Mouse (Mus musculus) midbrain, embryonic 15.5 days (tissue): ENCODE measurements around the gene Ttyh2. TPM values are rescaled to one million over a fixed set of nuclear protein-coding genes. Genes with fewer than 3 reads are reported as not detected.
A peak's percentile ranks its signal among the peaks of the same experiment; 100 is the strongest.

Source experiments
- ATAC-seq: fragments of 200-750 bp; cut with Nextera tagmentation; replicated peaks from 2 replicates; pipeline ENCODE4 v1.8.0; 2017; ENCODE audit warnings: moderate TSS enrichment
- H3K27ac ChIP-seq: fragments of 300-500 bp; sonication (generic); 2 replicates; pipeline ENCODE4 v1.5.1; 2015; ENCODE audit warnings: mild to moderate bottlenecking, inconsistent platforms
- H3K27me3 ChIP-seq: fragments of 300-500 bp; sonication (generic); replicated peaks from 2 replicates; pipeline ENCODE4 v1.6.1; 2015; ENCODE audit warnings: inconsistent platforms
- H3K36me3 ChIP-seq: fragments of 300-500 bp; sonication (generic); replicated peaks from 2 replicates; pipeline ENCODE4 v1.6.1; 2015; ENCODE audit warnings: inconsistent platforms
- H3K4me1 ChIP-seq: fragments of 300-500 bp; sonication (generic); 2 replicates; pipeline ENCODE4 v1.6.1; 2015; ENCODE audit warnings: inconsistent platforms
- H3K4me2 ChIP-seq: fragments of 300-500 bp; sonication (generic); 2 replicates; pipeline ENCODE4 v1.6.1; 2015; ENCODE audit warnings: inconsistent platforms, mild to moderate bottlenecking, moderate library complexity
- H3K4me3 ChIP-seq: fragments of 300-500 bp; sonication (generic); 2 replicates; pipeline ENCODE4 v1.5.1; 2015; ENCODE audit warnings: mild to moderate bottlenecking, inconsistent platforms
- H3K9ac ChIP-seq: fragments of 300-500 bp; sonication (generic); 2 replicates; pipeline ENCODE4 v1.6.1; 2015; ENCODE audit warnings: mild to moderate bottlenecking, inconsistent platforms
- H3K9me3 ChIP-seq: fragments of 300-500 bp; sonication (generic); 2 replicates; pipeline ENCODE4 v1.6.1; 2016; ENCODE audit warnings: inconsistent platforms
- WGBS: fragments of 180-500 bp; shearing (Covaris S2); methylation state at CpG from one replicate; pipeline ENCODE4 v1.1.7; 2015; ENCODE audit warnings: mixed read lengths; 5-methylcytosine and 5-hydroxymethylcytosine counted together
- polyA plus RNA-seq: library from polyadenylated mRNA; unstranded; fragments of >200 nt; fragmentation: Nextera tagmentation; extraction: Ambion mirVana; gene quantifications from 2 replicates; pipeline ENCODE4 v1.2.1, GENCODE M21; 2015

The Ttyh2 gene
- polyA plus RNA-seq, 1 experiment from 2014 or later = 29.4 TPM

GRCm38 (mm10) chr11:114702311-114702995, 27.2 kb downstream of the Ttyh2 start:
- Histone ChIP-seq H3K27ac (peak overlapping the region; percentile 43; the same call in 1 of the 2 replicates), H3K9me3 (no peaks in the 10 kb centered on the region), H3K4me1 (peaks cover 19% of the 10 kb centered on the region), H3K36me3 (no peaks in the 10 kb centered on the region), H3K27me3 (no peaks in the 10 kb centered on the region), H3K9ac (no peak overlapping the region), H3K4me2 (no peak overlapping the region), H3K4me3 (no peak overlapping the region)
- 82% methylated on average over 15 of the region's 15 CpGs for WGBS
- no peak for ATAC-seq

GRCm38 (mm10) chr11:114702996-114703361, 27.7 kb downstream of the Ttyh2 start:
- Histone ChIP-seq H3K4me2 (no peak overlapping the region), H3K9ac (no peak overlapping the region), H3K9me3 (no peaks in the 10 kb centered on the region), H3K4me1 (peaks cover 19% of the 10 kb centered on the region), H3K27me3 (no peaks in the 10 kb centered on the region), H3K36me3 (no peaks in the 10 kb centered on the region), H3K27ac (no peak overlapping the region), H3K4me3 (no peak overlapping the region)
- ATAC-seq = no peak
- 88% methylated on average over 6 of the region's 6 CpGs for WGBS

- H3K27ac ChIP-seq = peak overlapping the region; percentile 54
- H3K9me3 ChIP-seq = no peaks in the 10 kb centered on the region
- peaks cover 19% of the 10 kb centered on the region for H3K4me1 ChIP-seq
- no peak overlapping the region for H3K9ac ChIP-seq
- ATAC-seq = peak; percentile 90
- 28% methylated on average over 22 of the region's 22 CpGs for WGBS
- no peaks in the 10 kb centered on the region for H3K36me3 ChIP-seq
- H3K4me3 ChIP-seq = no peak overlapping the region
- no peaks in the 10 kb centered on the region for H3K27me3 ChIP-seq
- H3K4me2 ChIP-seq = 0 out of 2 replicates have a peak overlapping the region, but pooled peaks have one; percentile 13
Measured at GRCm38 (mm10) chr11:114704071-114704913, 29.1 kb downstream of the Ttyh2 start.

GRCm38 (mm10) chr11:114706358-114706757, 31.1 kb downstream of the Ttyh2 start:
- no peak for ATAC-seq
- no peak overlapping the region for H3K4me2 ChIP-seq
- H3K4me1 ChIP-seq = peaks cover 19% of the 10 kb centered on the region
- no peaks in the 10 kb centered on the region for H3K36me3 ChIP-seq
- H3K27ac ChIP-seq = no peak overlapping the region
- no peak overlapping the region for H3K4me3 ChIP-seq
- no peaks in the 10 kb centered on the region for H3K27me3 ChIP-seq
- no peaks in the 10 kb centered on the region for H3K9me3 ChIP-seq
- H3K9ac ChIP-seq = no peak overlapping the region
- WGBS = 87% methylated on average over 5 of the region's 5 CpGs

- whole genome bisulfite sequencing = 89% methylated on average over 3 of the region's 3 CpGs
- Histone ChIP-seq H3K27ac (no peak overlapping the region), H3K27me3 (no peaks in the 10 kb centered on the region), H3K4me3 (no peak overlapping the region), H3K4me1 (no peaks in the 10 kb centered on the region), H3K36me3 (no peaks in the 10 kb centered on the region), H3K4me2 (no peak overlapping the region), H3K9ac (no peak overlapping the region), H3K9me3 (no peaks in the 10 kb centered on the region)
- ATAC-seq = no peak
Measured at GRCm38 (mm10) chr11:114711393-114711792, 36.2 kb downstream of the Ttyh2 start.

- no peak for ATAC-seq
- H3K9ac ChIP-seq = no peak overlapping the region
Measured at GRCm38 (mm10) chr11:114711861-114712260, 36.6 kb downstream of the Ttyh2 start.

GRCm38 (mm10) chr11:114714526-114714925, 39.3 kb downstream of the Ttyh2 start:
- H3K27me3 ChIP-seq = no peaks in the 10 kb centered on the region
- H3K4me1 ChIP-seq = no peaks in the 10 kb centered on the region
- 85% methylated on average over 6 of the region's 6 CpGs for WGBS
- no peak overlapping the region for H3K4me2 ChIP-seq
- no peak overlapping the region for H3K4me3 ChIP-seq
- H3K9me3 ChIP-seq = no peaks in the 10 kb centered on the region
- H3K36me3 ChIP-seq = no peaks in the 10 kb centered on the region
- no peak overlapping the region for H3K9ac ChIP-seq
- no peak overlapping the region for H3K27ac ChIP-seq
- ATAC-seq = no peak

More at GRCm38 (mm10) chr11:114711861-114712260, 36.6 kb downstream of the Ttyh2 start:
- no peaks in the 10 kb centered on the region for H3K27me3 ChIP-seq
- no peak overlapping the region for H3K4me2 ChIP-seq
- no peaks in the 10 kb centered on the region for H3K36me3 ChIP-seq
- H3K4me1 ChIP-seq = no peaks in the 10 kb centered on the region
- no peaks in the 10 kb centered on the region for H3K9me3 ChIP-seq
- 82% methylated on average over 12 of the region's 12 CpGs for WGBS
- no peak overlapping the region for H3K27ac ChIP-seq
- no peak overlapping the region for H3K4me3 ChIP-seq

- no peak for ATAC-seq
- Histone ChIP-seq H3K9ac (no peak overlapping the region), H3K4me1 (no peaks in the 10 kb centered on the region), H3K4me3 (no peak overlapping the region), H3K27ac (no peak overlapping the region), H3K36me3 (no peaks in the 10 kb centered on the region), H3K9me3 (no peaks in the 10 kb centered on the region), H3K4me2 (no peak overlapping the region), H3K27me3 (no peaks in the 10 kb centered on the region)
- 73% methylated on average over 7 of the region's 7 CpGs for WGBS
Measured at GRCm38 (mm10) chr11:114715531-114715930, 40.3 kb downstream of the Ttyh2 start.

- Histone ChIP-seq H3K4me1 (no peaks in the 10 kb centered on the region), H3K27me3 (no peaks in the 10 kb centered on the region), H3K4me3 (no peak overlapping the region), H3K9ac (no peak overlapping the region), H3K27ac (no peak overlapping the region), H3K4me2 (no peak overlapping the region), H3K9me3 (no peaks in the 10 kb centered on the region), H3K36me3 (no peaks in the 10 kb centered on the region)
- ATAC-seq = no peak
- WGBS = 89% methylated on average over 10 of the region's 10 CpGs
Measured at GRCm38 (mm10) chr11:114720535-114720934, 45.3 kb downstream of the Ttyh2 start.

- H3K27me3 ChIP-seq = no peaks in the 10 kb centered on the region
- peaks cover 8% of the 10 kb centered on the region for H3K4me1 ChIP-seq
- H3K27ac ChIP-seq = no peak overlapping the region
- no peak overlapping the region for H3K9ac ChIP-seq
- WGBS = 88% methylated on average over 8 of the region's 8 CpGs
- ATAC-seq = no peak
- no peak overlapping the region for H3K4me3 ChIP-seq
- no peaks in the 10 kb centered on the region for H3K9me3 ChIP-seq
- H3K36me3 ChIP-seq = no peaks in the 10 kb centered on the region
- H3K4me2 ChIP-seq = no peak overlapping the region
Measured at GRCm38 (mm10) chr11:114722438-114722837, 47.2 kb downstream of the Ttyh2 start.

- no peaks in the 10 kb centered on the region for H3K36me3 ChIP-seq
- H3K9me3 ChIP-seq = no peaks in the 10 kb centered on the region
- H3K4me3 ChIP-seq = no peak overlapping the region
- ATAC-seq = no peak
- 70% methylated on average over 13 of the region's 13 CpGs for WGBS
- peaks cover 14% of the 10 kb centered on the region for H3K4me1 ChIP-seq
- H3K4me2 ChIP-seq = no peak overlapping the region
- H3K27ac ChIP-seq = no peak overlapping the region
- no peak overlapping the region for H3K9ac ChIP-seq
- H3K27me3 ChIP-seq = no peaks in the 10 kb centered on the region
Measured at GRCm38 (mm10) chr11:114723030-114723429, 47.8 kb downstream of the Ttyh2 start.

- ATAC-seq = no peak
- Histone ChIP-seq H3K4me3 (no peak overlapping the region), H3K36me3 (no peaks in the 10 kb centered on the region), H3K4me1 (peaks cover 20% of the 10 kb centered on the region), H3K27me3 (no peaks in the 10 kb centered on the region), H3K4me2 (no peak overlapping the region), H3K27ac (no peak overlapping the region), H3K9me3 (no peaks in the 10 kb centered on the region), H3K9ac (no peak overlapping the region)
- WGBS = 72% methylated on average over 11 of the region's 11 CpGs
Measured at GRCm38 (mm10) chr11:114724787-114725590, 49.8 kb downstream of the Ttyh2 start.
